Mouse (Mus musculus): ENCODE measurements at regions not wholly inside any gene's neighbourhood (a gene's known extent, or its start where the extent isn't known, plus 50 kb on each side); places are given as distances from the start of the nearest gene placed in this dataset.

- TF ChIP-seq POLR2A (IDR thresholded peaks at IDR 0.05; ENCODE audit: insufficient read depth, low read depth, low read length) (no peak), CTCF (IDR thresholded peaks at IDR 0.05) (no peak), EP300 (IDR thresholded peaks at IDR 0.05; ENCODE audit: insufficient read depth, low read depth, low read length) (no peak)
Observed at GRCm38 (mm10) chr3:56962248-56963013, 339.4 kb downstream of the Tm4sf1 start.
